Mouse (Mus musculus): Measurements from ENCODE around the gene Hrct1. TPM values are rescaled to one million over a fixed set of nuclear protein-coding genes. Genes with fewer than 3 reads are reported as not detected.

Gene Hrct1
- total and polyA plus RNA-seq, 2 experiments from 2014 or later = 0.70 to 0.73 TPM

GRCm38 (mm10) chr4:43769374-43769773, 42.4 kb downstream of the Hrct1 start:
- H3K27me3 ChIP-seq (ENCODE audit: insufficient read depth, low read length) = no peaks in the 10 kb centered on the region
- no peak overlapping the region for H3K4me3 ChIP-seq (ENCODE audit: low read length)
- 0 out of 2 replicates have a peak, but pooled peaks have one; percentile 10 for TF ChIP-seq CTCF (IDR thresholded peaks at IDR 0.05; ENCODE audit: low read depth)
- H3K36me3 ChIP-seq (ENCODE audit: insufficient read depth, low read length) = no peaks in the 10 kb centered on the region
- no peaks in the 10 kb centered on the region for H3K4me1 ChIP-seq (ENCODE audit: insufficient read depth, low read length)
- H3K9ac ChIP-seq (replicated peaks; ENCODE audit: low read length) = no peak overlapping the region
- no peak for DNase-seq (ENCODE audit: low spot score)
- no peak overlapping the region for H3K27ac ChIP-seq
- no peaks in the 10 kb centered on the region for H3K9me3 ChIP-seq (ENCODE audit: low read length)
- 97% methylated on average over 2 of the region's 2 CpGs for WGBS
- H3K4me2 ChIP-seq (ENCODE audit: low read depth, low read length) = no peak overlapping the region
- no peak for ATAC-seq

DNA sequence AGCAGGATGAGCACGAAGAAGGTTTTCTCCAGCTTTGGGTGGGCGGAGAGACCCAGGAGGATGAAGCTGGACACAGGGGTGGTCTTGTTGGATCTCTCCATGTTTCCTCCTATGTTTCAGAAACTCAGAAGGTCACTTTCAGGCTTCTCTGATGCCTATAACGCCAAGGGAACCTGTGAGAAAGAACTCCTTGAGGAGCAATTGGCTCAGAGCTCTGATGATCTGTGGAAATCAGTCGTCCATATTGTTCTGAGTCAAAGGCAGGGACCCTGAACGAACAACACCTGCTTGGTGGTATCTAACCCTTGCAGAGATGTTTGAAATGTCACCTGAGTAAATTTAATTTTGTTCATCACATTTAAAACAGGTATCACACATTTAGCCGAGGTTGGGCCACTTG, 43.9 kb downstream of the Hrct1 start, which contains the start of gene Olfr159:
Gene Olfr159 (minus strand): TSS at position 101 of the 400 bp plus-strand sequence.
- no peak for DNase-seq (ENCODE audit: low spot score)
- no peaks in the 10 kb centered on the region for H3K36me3 ChIP-seq (ENCODE audit: insufficient read depth, low read length)
- 77% methylated on average over 6 of the region's 6 CpGs for WGBS
- ATAC-seq = no peak
- no peak within 1 kb of the TSS for H3K27ac ChIP-seq
- H3K4me3 ChIP-seq (ENCODE audit: low read length) = no peak within 1 kb of the TSS
- no peaks in the 10 kb centered on the region for H3K9me3 ChIP-seq (ENCODE audit: low read length)
- H3K27me3 ChIP-seq (ENCODE audit: insufficient read depth, low read length) = no peaks in the 10 kb centered on the region
- H3K4me2 ChIP-seq (ENCODE audit: low read depth, low read length) = no peak within 1 kb of the TSS
- H3K9ac ChIP-seq (replicated peaks; ENCODE audit: low read length) = no peak within 1 kb of the TSS
- no peak for TF ChIP-seq CTCF (IDR thresholded peaks at IDR 0.05; ENCODE audit: low read depth)
- H3K4me1 ChIP-seq (ENCODE audit: insufficient read depth, low read length) = no peaks in the 10 kb centered on the region

GRCm38 (mm10) chr4:43771626-43772025, 44.6 kb downstream of the Hrct1 start:
- H3K9ac ChIP-seq (replicated peaks; ENCODE audit: low read length) = no peak overlapping the region
- H3K27me3 ChIP-seq (ENCODE audit: insufficient read depth, low read length) = no peaks in the 10 kb centered on the region
- DNase-seq (ENCODE audit: low spot score) (peak; percentile 20), ATAC-seq (no peak)
- no peak overlapping the region for H3K4me3 ChIP-seq (ENCODE audit: low read length)
- 46% methylated on average over 6 of the region's 6 CpGs for WGBS
- H3K36me3 ChIP-seq (ENCODE audit: insufficient read depth, low read length) = no peaks in the 10 kb centered on the region
- H3K4me1 ChIP-seq (ENCODE audit: insufficient read depth, low read length) = no peaks in the 10 kb centered on the region
- TF ChIP-seq CTCF (IDR thresholded peaks at IDR 0.05; ENCODE audit: low read depth) = no peak
- no peak overlapping the region for H3K27ac ChIP-seq
- H3K9me3 ChIP-seq (ENCODE audit: low read length) = no peaks in the 10 kb centered on the region
- H3K4me2 ChIP-seq (ENCODE audit: low read depth, low read length) = no peak overlapping the region

DNA sequence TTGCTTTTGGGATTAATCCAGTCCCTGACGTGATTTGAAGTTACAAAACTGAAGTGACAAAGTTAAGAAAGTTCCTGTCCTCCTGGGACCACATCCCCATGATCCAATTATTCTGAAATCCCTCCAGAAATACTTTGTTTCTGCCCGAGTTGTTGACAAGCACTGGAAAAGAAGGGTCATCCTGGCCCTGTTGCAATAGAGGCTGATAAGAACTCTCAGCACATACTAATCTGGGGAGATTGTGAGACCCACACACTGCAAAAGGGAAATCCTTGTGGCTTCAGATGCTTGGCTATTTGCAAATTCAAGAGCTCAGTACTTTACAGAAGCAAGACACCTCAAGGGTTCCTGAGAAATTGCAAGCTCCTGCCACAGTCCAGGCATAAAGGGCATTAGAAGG, 45.3 kb downstream of the Hrct1 start:
- no peak for TF ChIP-seq CTCF (IDR thresholded peaks at IDR 0.05; ENCODE audit: low read depth)
- H3K4me3 ChIP-seq (ENCODE audit: low read length) = no peak overlapping the region
- H3K36me3 ChIP-seq (ENCODE audit: insufficient read depth, low read length) = no peaks in the 10 kb centered on the region
- ATAC-seq (no peak), DNase-seq (ENCODE audit: low spot score) (no peak)
- H3K9ac ChIP-seq (replicated peaks; ENCODE audit: low read length) = no peak overlapping the region
- H3K4me1 ChIP-seq (ENCODE audit: insufficient read depth, low read length) = no peaks in the 10 kb centered on the region
- WGBS = 41% methylated on average over 2 of the region's 2 CpGs
- H3K27ac ChIP-seq = no peak overlapping the region
- no peaks in the 10 kb centered on the region for H3K9me3 ChIP-seq (ENCODE audit: low read length)
- no peak overlapping the region for H3K4me2 ChIP-seq (ENCODE audit: low read depth, low read length)
- H3K27me3 ChIP-seq (ENCODE audit: insufficient read depth, low read length) = no peaks in the 10 kb centered on the region

Other genes starting within 250 kb of the Hrct1 start
- gene Sit1, start 243.5 kb upstream of the Hrct1 start, total RNA-seq (2014; rRNA removed) = 0.90 TPM in 1 of 2 replicates, not detected in the other
- not detected in 2 replicates for gene Sit1, start 243.5 kb upstream of the Hrct1 start, polyA plus RNA-seq (2015; fragmentation: Nextera tagmentation; extraction: Ambion mirVana)
- gene Ccdc107, start 234.3 kb upstream of the Hrct1 start, total RNA-seq (2014; rRNA removed) = 36.6 and 89.9 TPM in 2 replicates
- 104 and 108 TPM in 2 replicates for gene Ccdc107, start 234.3 kb upstream of the Hrct1 start, polyA plus RNA-seq (2015; fragmentation: Nextera tagmentation; extraction: Ambion mirVana)
- gene Arhgef39, start 227.5 kb upstream of the Hrct1 start, total RNA-seq (2014; rRNA removed) = 6.9 and 20.6 TPM in 2 replicates
- 4.5 and 8.0 TPM in 2 replicates for gene Arhgef39, start 227.5 kb upstream of the Hrct1 start, polyA plus RNA-seq (2015; fragmentation: Nextera tagmentation; extraction: Ambion mirVana)
- gene Car9, start 220.2 kb upstream of the Hrct1 start, total RNA-seq (2014; rRNA removed) = 0.26 TPM in 1 of 2 replicates, not detected in the other
- gene Car9, start 220.2 kb upstream of the Hrct1 start, polyA plus RNA-seq (2015; fragmentation: Nextera tagmentation; extraction: Ambion mirVana) = 0.50 and 1.1 TPM in 2 replicates
- 2.4 and 5.9 TPM in 2 replicates for gene Tpm2, start 203.4 kb upstream of the Hrct1 start, total RNA-seq (2014; rRNA removed)
- 7.7 and 9.4 TPM in 2 replicates for gene Tpm2, start 203.4 kb upstream of the Hrct1 start, polyA plus RNA-seq (2015; fragmentation: Nextera tagmentation; extraction: Ambion mirVana)
- gene Creb3, start 164.9 kb upstream of the Hrct1 start, total RNA-seq (2014; rRNA removed) = 40.1 and 75.9 TPM in 2 replicates
- 77.9 and 82.8 TPM in 2 replicates for gene Creb3, start 164.9 kb upstream of the Hrct1 start, polyA plus RNA-seq (2015; fragmentation: Nextera tagmentation; extraction: Ambion mirVana)
- 43.0 and 51.0 TPM in 2 replicates for gene Tln1, start 164.5 kb upstream of the Hrct1 start, total RNA-seq (2014; rRNA removed)
- 69.9 and 70.3 TPM in 2 replicates for gene Tln1, start 164.5 kb upstream of the Hrct1 start, polyA plus RNA-seq (2015; fragmentation: Nextera tagmentation; extraction: Ambion mirVana)
- gene Rgp1, start 148.5 kb upstream of the Hrct1 start, total RNA-seq (2014; rRNA removed) = 18.9 and 31.2 TPM in 2 replicates
- gene Rgp1, start 148.5 kb upstream of the Hrct1 start, polyA plus RNA-seq (2015; fragmentation: Nextera tagmentation; extraction: Ambion mirVana) = 11.5 and 13.5 TPM in 2 replicates
- gene Gba2, start 148.3 kb upstream of the Hrct1 start, total RNA-seq (2014; rRNA removed) = 34.0 and 36.3 TPM in 2 replicates
- gene Gba2, start 148.3 kb upstream of the Hrct1 start, polyA plus RNA-seq (2015; fragmentation: Nextera tagmentation; extraction: Ambion mirVana) = 45.4 and 47.6 TPM in 2 replicates
- not detected in 2 replicates for gene Msmp, start 142.7 kb upstream of the Hrct1 start, total RNA-seq (2014; rRNA removed)
- 1.2 and 1.9 TPM in 2 replicates for gene Msmp, start 142.7 kb upstream of the Hrct1 start, polyA plus RNA-seq (2015; fragmentation: Nextera tagmentation; extraction: Ambion mirVana)
- gene Npr2, start 95.3 kb upstream of the Hrct1 start, total RNA-seq (2014; rRNA removed) = 25.0 and 41.3 TPM in 2 replicates
- 8.8 and 8.9 TPM in 2 replicates for gene Npr2, start 95.3 kb upstream of the Hrct1 start, polyA plus RNA-seq (2015; fragmentation: Nextera tagmentation; extraction: Ambion mirVana)
- 6.8 and 17.0 TPM in 2 replicates for gene Spag8, start 73.6 kb upstream of the Hrct1 start, total RNA-seq (2014; rRNA removed)
- 7.8 and 8.2 TPM in 2 replicates for gene Spag8, start 73.6 kb upstream of the Hrct1 start, polyA plus RNA-seq (2015; fragmentation: Nextera tagmentation; extraction: Ambion mirVana)
- gene Hint2, start 70.7 kb upstream of the Hrct1 start, total RNA-seq (2014; rRNA removed) = 86.8 and 131 TPM in 2 replicates
- gene Hint2, start 70.7 kb upstream of the Hrct1 start, polyA plus RNA-seq (2015; fragmentation: Nextera tagmentation; extraction: Ambion mirVana) = 98.7 and 107 TPM in 2 replicates
- 25.3 and 31.6 TPM in 2 replicates for gene Tmem8b, start 58.2 kb upstream of the Hrct1 start, total RNA-seq (2014; rRNA removed)
- gene Tmem8b, start 58.2 kb upstream of the Hrct1 start, polyA plus RNA-seq (2015; fragmentation: Nextera tagmentation; extraction: Ambion mirVana) = 10.3 and 11.4 TPM in 2 replicates
- not detected in 2 replicates for gene Fam221b, start 58.0 kb upstream of the Hrct1 start, total RNA-seq (2014; rRNA removed)
- gene Fam221b, start 58.0 kb upstream of the Hrct1 start, polyA plus RNA-seq (2015; fragmentation: Nextera tagmentation; extraction: Ambion mirVana) = 1.4 and 1.6 TPM in 2 replicates
- gene Olfr70, start 26.4 kb upstream of the Hrct1 start, total RNA-seq (2014; rRNA removed) = 0.36 TPM in 1 of 2 replicates, not detected in the other
- not detected in 2 replicates for gene Olfr70, start 26.4 kb upstream of the Hrct1 start, polyA plus RNA-seq (2015; fragmentation: Nextera tagmentation; extraction: Ambion mirVana)
- gene Olfr71, start 16.9 kb upstream of the Hrct1 start, total RNA-seq (2014; rRNA removed) = not detected in 2 replicates
- gene Olfr71, start 16.9 kb upstream of the Hrct1 start, polyA plus RNA-seq (2015; fragmentation: Nextera tagmentation; extraction: Ambion mirVana) = not detected in 2 replicates
- 0.10 and 0.22 TPM in 2 replicates for gene Spaar, start 2.8 kb downstream of the Hrct1 start, total RNA-seq (2014; rRNA removed)
- gene Spaar, start 2.8 kb downstream of the Hrct1 start, polyA plus RNA-seq (2015; fragmentation: Nextera tagmentation; extraction: Ambion mirVana) = 0.08 and 0.13 TPM in 2 replicates
- not detected in 2 replicates for gene Olfr159, start 43.8 kb downstream of the Hrct1 start, total RNA-seq (2014; rRNA removed)
- gene Olfr159, start 43.8 kb downstream of the Hrct1 start, polyA plus RNA-seq (2015; fragmentation: Nextera tagmentation; extraction: Ambion mirVana) = not detected in 2 replicates
- not detected in 2 replicates for gene Olfr156, start 96.7 kb downstream of the Hrct1 start, total RNA-seq (2014; rRNA removed)
- not detected in 2 replicates for gene Olfr156, start 96.7 kb downstream of the Hrct1 start, polyA plus RNA-seq (2015; fragmentation: Nextera tagmentation; extraction: Ambion mirVana)
- gene Olfr157, start 113.0 kb downstream of the Hrct1 start, total RNA-seq (2014; rRNA removed) = not detected in 2 replicates
- not detected in 2 replicates for gene Olfr157, start 113.0 kb downstream of the Hrct1 start, polyA plus RNA-seq (2015; fragmentation: Nextera tagmentation; extraction: Ambion mirVana)
- not detected in 2 replicates for gene Olfr155, start 124.4 kb downstream of the Hrct1 start, total RNA-seq (2014; rRNA removed)
- gene Olfr155, start 124.4 kb downstream of the Hrct1 start, polyA plus RNA-seq (2015; fragmentation: Nextera tagmentation; extraction: Ambion mirVana) = not detected in 2 replicates
- gene Reck, start 148.3 kb downstream of the Hrct1 start, total RNA-seq (2014; rRNA removed) = 4.0 and 6.1 TPM in 2 replicates
- 3.4 and 4.0 TPM in 2 replicates for gene Reck, start 148.3 kb downstream of the Hrct1 start, polyA plus RNA-seq (2015; fragmentation: Nextera tagmentation; extraction: Ambion mirVana)
- 24.9 and 27.8 TPM in 2 replicates for gene Glipr2, start 230.2 kb downstream of the Hrct1 start, total RNA-seq (2014; rRNA removed)
- 21.0 and 23.4 TPM in 2 replicates for gene Glipr2, start 230.2 kb downstream of the Hrct1 start, polyA plus RNA-seq (2015; fragmentation: Nextera tagmentation; extraction: Ambion mirVana)